In the genomic region with DNA sequence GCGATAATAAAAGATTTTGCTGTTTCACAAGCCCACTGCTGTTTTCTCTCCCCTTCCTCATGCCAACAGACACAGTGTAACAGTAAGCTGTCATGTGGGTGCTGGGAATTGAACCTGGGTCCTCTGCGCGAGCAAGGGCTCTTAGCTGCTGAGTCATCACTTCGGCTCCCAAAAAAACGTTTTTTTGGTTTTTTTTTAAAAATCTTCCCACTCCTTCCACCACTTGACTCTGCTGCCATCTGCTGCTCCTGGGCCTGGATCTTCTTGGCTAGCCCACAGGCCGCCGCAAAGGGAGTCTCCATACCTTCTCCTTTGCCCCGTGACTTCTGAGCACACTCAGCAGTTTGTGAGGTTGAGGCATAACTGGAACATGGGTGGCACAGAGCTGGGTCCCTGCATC, we compare ENCODE assay signal across 30 mouse cellular contexts. TPM values are rescaled to one million over a fixed set of nuclear protein-coding genes. Genes with fewer than 3 reads are reported as not detected.
DNase-seq lines count a peak whose midpoint lies in the region; ATAC-seq and TF ChIP-seq lines count a peak whose summit lies in the region.
"Had no signal": no experiment of that assay in that cellular context is flagged by ENCODE, and none has a peak within 500 bp of the region (broad histone marks: within the 10 kb centered on the region; RNA-seq: fewer than 3 reads in every experiment).

No protein-coding gene starts in this region.

- TF ChIP-seq CTCF in kidney, postnatal 0 days (IDR thresholded peaks at IDR 0.05; ENCODE audit: low read depth): peak; percentile 11; the same call in 1 of the 2 replicates

- ATAC-seq in kidney, postnatal 0 days (replicated peaks; ENCODE audit: low FRiP score, low read depth): no peak
- no peak for ATAC-seq in intestine, embryonic 16.5 days
- ATAC-seq: forebrain, embryonic 15.5 days; inflammation-experienced regulatory T-cells, adult 6 months had no signal

- no peaks in the 10 kb centered on the region for H3K4me1 ChIP-seq in kidney, postnatal 0 days (replicated peaks; ENCODE audit: insufficient read depth, low read length)
- no peaks in the 10 kb centered on the region for H3K4me1 ChIP-seq in intestine, embryonic 16.5 days (ENCODE audit: control insufficient read depth, insufficient read depth, low read length)
- H3K4me1 ChIP-seq: embryonic facial prominence, embryonic 15.5 days; forebrain, embryonic 15.5 days; hindbrain, embryonic 12.5 days; limb, embryonic 10.5 days; liver, embryonic 15.5 days; lung, embryonic 15.5 days; midbrain, embryonic 10.5 days; stomach, embryonic 15.5 days had no signal

- no peak overlapping the region for H3K27ac ChIP-seq in kidney, postnatal 0 days
- no peak overlapping the region for H3K27ac ChIP-seq in intestine, embryonic 16.5 days (ENCODE audit: low read length)
- H3K27ac ChIP-seq: embryonic facial prominence, embryonic 15.5 days; forebrain, embryonic 15.5 days; hindbrain, embryonic 12.5 days; limb, embryonic 10.5 days; liver, embryonic 15.5 days; lung, embryonic 15.5 days; midbrain, embryonic 10.5 days; stomach, embryonic 15.5 days had no signal

- no peaks in the 10 kb centered on the region for H3K27me3 ChIP-seq in kidney, postnatal 0 days (ENCODE audit: insufficient read depth, low read length)
- no peaks in the 10 kb centered on the region for H3K27me3 ChIP-seq in intestine, embryonic 16.5 days (replicated peaks; ENCODE audit: control insufficient read depth, insufficient read depth, low read length)
- H3K27me3 ChIP-seq: embryonic facial prominence, embryonic 15.5 days; forebrain, embryonic 15.5 days; hindbrain, embryonic 12.5 days; liver, embryonic 15.5 days; lung, embryonic 15.5 days; stomach, embryonic 15.5 days had no signal

- DNase-seq in kidney, postnatal 0 days (ENCODE audit: low spot score): no peak
- no peak for DNase-seq in kidney, postnatal 10 days
- DNase-seq in right cerebral cortex, postnatal 4 days: peak; percentile 10
- no peak for DNase-seq in right cerebral cortex, postnatal 10 days (ENCODE audit: low spot score in 2 of 2)
- peak; percentile 12 for DNase-seq in NIH3T3 (ENCODE audit: low read depth)
- DNase-seq in gastrocnemius, postnatal 25 days: no peak
- DNase-seq: adrenal gland, postnatal 14 days; cerebellum, adult 2 months; cerebellum, postnatal 36 days; gastrocnemius, postnatal 14 days; heart, adult 18-20 months; kidney, adult 2 months; kidney, postnatal 14 days; layer of hippocampus, postnatal 36 days; liver; right cerebral cortex, postnatal 25 days; thymus, adult 18-20 months; thymus, postnatal 36 days had no signal

- no peak overlapping the region for H3K4me3 ChIP-seq in kidney, postnatal 0 days (replicated peaks; ENCODE audit: low read depth, low read length)
- no peak overlapping the region for H3K4me3 ChIP-seq in intestine, embryonic 16.5 days (ENCODE audit: low read length)
- H3K4me3 ChIP-seq: embryonic facial prominence, embryonic 15.5 days; forebrain, embryonic 15.5 days; hindbrain, embryonic 12.5 days; limb, embryonic 10.5 days; liver, embryonic 15.5 days; lung, embryonic 15.5 days; midbrain, embryonic 10.5 days; stomach, embryonic 15.5 days had no signal

- no peak overlapping the region for H3K9ac ChIP-seq in kidney, postnatal 0 days (ENCODE audit: low read depth, low read length)
- no peak overlapping the region for H3K9ac ChIP-seq in intestine, embryonic 16.5 days (ENCODE audit: low read depth, low read length)
- H3K9ac ChIP-seq: embryonic facial prominence, embryonic 15.5 days; forebrain, embryonic 15.5 days; hindbrain, embryonic 12.5 days; liver, embryonic 15.5 days; lung, embryonic 15.5 days; stomach, embryonic 15.5 days had no signal

- H3K36me3 ChIP-seq in kidney, postnatal 0 days (ENCODE audit: insufficient read depth, low read length): no peaks in the 10 kb centered on the region
- no peaks in the 10 kb centered on the region for H3K36me3 ChIP-seq in intestine, embryonic 16.5 days (ENCODE audit: control insufficient read depth, insufficient read depth, low read length)
- H3K36me3 ChIP-seq: embryonic facial prominence, embryonic 15.5 days; forebrain, embryonic 15.5 days; G1E; hindbrain, embryonic 12.5 days; limb, embryonic 10.5 days; liver, embryonic 15.5 days; lung, embryonic 15.5 days; midbrain, embryonic 10.5 days; stomach, embryonic 15.5 days had no signal

- no peaks in the 10 kb centered on the region for H3K9me3 ChIP-seq in kidney, postnatal 0 days (replicated peaks; ENCODE audit: low read length)
- H3K9me3 ChIP-seq in intestine, embryonic 16.5 days (ENCODE audit: control insufficient read depth, low read length): no peaks in the 10 kb centered on the region
- H3K9me3 ChIP-seq: embryonic facial prominence, embryonic 15.5 days; forebrain, embryonic 15.5 days; G1E; hindbrain, embryonic 12.5 days; limb, embryonic 10.5 days; liver, embryonic 15.5 days; lung, embryonic 15.5 days; midbrain, embryonic 10.5 days; stomach, embryonic 15.5 days had no signal

- H3K4me2 ChIP-seq in kidney, postnatal 0 days (ENCODE audit: low read length): no peak overlapping the region
- no peak overlapping the region for H3K4me2 ChIP-seq in intestine, embryonic 16.5 days (ENCODE audit: low read depth, low read length)
- H3K4me2 ChIP-seq: embryonic facial prominence, embryonic 15.5 days; forebrain, embryonic 15.5 days; hindbrain, embryonic 12.5 days; liver, embryonic 15.5 days; lung, embryonic 15.5 days; stomach, embryonic 15.5 days had no signal

- WGBS in kidney, postnatal 0 days: 81% methylated on average over 8 of the region's 8 CpGs
- 84% methylated on average over 8 of the region's 8 CpGs for WGBS in intestine, embryonic 16.5 days

RNA-seq across cellular contexts. Expression of a gene that starts 32.5 kb away (rescaled TPM):
- polyA plus RNA-seq in kidney, postnatal 0 days (2015; fragmentation: Nextera tagmentation; extraction: Ambion mirVana): 12.4 and 12.9 TPM in 2 replicates
- polyA plus RNA-seq in intestine, embryonic 16.5 days (2015; fragmentation: Nextera tagmentation; extraction: Ambion mirVana): 11.3 and 12.5 TPM in 2 replicates
- total RNA-seq in gastrocnemius, postnatal 25 days (2021): 1 to 10 TPM; 3.5 to 5.7 TPM
- total RNA-seq: monocyte, adult 5-6 weeks had no signal

Comparison
In these comparisons a context has a peak if more than half of its experiments do, and no peak if none do; other contexts are left out.
1. DNase-seq: peak in right cerebral cortex, postnatal 4 days (single experiment) and NIH3T3 (single experiment); none in kidney, postnatal 0 days (single experiment), kidney, postnatal 10 days (single experiment), right cerebral cortex, postnatal 10 days (0 of 2) and gastrocnemius, postnatal 25 days (single experiment).